Mouse (Mus musculus): ENCODE data around the gene Kcnh1. TPM values are rescaled to one million over a fixed set of nuclear protein-coding genes. Genes with fewer than 3 reads are reported as not detected.

The Kcnh1 gene
- polyA plus RNA-seq, 1 experiment from 2014 or later = not detected

GRCm38 (mm10) chr1:192447666-192448065 is 257.1 kb downstream of the Kcnh1 start:
- WGBS (ENCODE audit: insufficient replicate concordance) = 29% methylated on average over 2 of the region's 2 CpGs
- no peak for ATAC-seq (ENCODE audit: low read depth)

GRCm38 (mm10) chr1:192448512-192448911 is 257.9 kb downstream of the Kcnh1 start:
- H3K4me2 ChIP-seq (ENCODE audit: low read depth, low read length) = no peak overlapping the region
- no peaks in the 10 kb centered on the region for H3K4me1 ChIP-seq (ENCODE audit: control insufficient read depth, low read depth, low read length)
- H3K9ac ChIP-seq (ENCODE audit: low read depth, low read length) = no peak overlapping the region
- H3K9me3 ChIP-seq (replicated peaks; ENCODE audit: control insufficient read depth, low read length) = no peaks in the 10 kb centered on the region
- ATAC-seq (ENCODE audit: low read depth) = no peak
- no peaks in the 10 kb centered on the region for H3K27me3 ChIP-seq (ENCODE audit: control insufficient read depth, insufficient read depth, low read depth, low read length)
- no peak overlapping the region for H3K27ac ChIP-seq (ENCODE audit: low read length)
- WGBS (ENCODE audit: insufficient replicate concordance) = 51% methylated on average over 1 of the region's 1 CpGs
- H3K4me3 ChIP-seq (ENCODE audit: low read depth, low read length) = no peak overlapping the region
- no peaks in the 10 kb centered on the region for H3K36me3 ChIP-seq (ENCODE audit: control insufficient read depth, insufficient read depth)

More at GRCm38 (mm10) chr1:192447666-192448065, 257.1 kb downstream of the Kcnh1 start:
- H3K36me3 ChIP-seq (ENCODE audit: control insufficient read depth, insufficient read depth) = no peaks in the 10 kb centered on the region
- no peaks in the 10 kb centered on the region for H3K9me3 ChIP-seq (replicated peaks; ENCODE audit: control insufficient read depth, low read length)
- H3K4me3 ChIP-seq (ENCODE audit: low read depth, low read length) = no peak overlapping the region
- no peak overlapping the region for H3K27ac ChIP-seq (ENCODE audit: low read length)
- no peaks in the 10 kb centered on the region for H3K27me3 ChIP-seq (ENCODE audit: control insufficient read depth, insufficient read depth, low read depth, low read length)
- no peak overlapping the region for H3K9ac ChIP-seq (ENCODE audit: low read depth, low read length)
- H3K4me1 ChIP-seq (ENCODE audit: control insufficient read depth, low read depth, low read length) = no peaks in the 10 kb centered on the region
- H3K4me2 ChIP-seq (ENCODE audit: low read depth, low read length) = no peak overlapping the region

GRCm38 (mm10) chr1:192449572-192450351 is 259.2 kb downstream of the Kcnh1 start:
- Histone ChIP-seq H3K27me3 (ENCODE audit: control insufficient read depth, insufficient read depth, low read depth, low read length) (no peaks in the 10 kb centered on the region), H3K27ac (ENCODE audit: low read length) (no peak overlapping the region), H3K4me1 (ENCODE audit: control insufficient read depth, low read depth, low read length) (no peaks in the 10 kb centered on the region), H3K4me3 (ENCODE audit: low read depth, low read length) (no peak overlapping the region), H3K9ac (ENCODE audit: low read depth, low read length) (no peak overlapping the region), H3K9me3 (replicated peaks; ENCODE audit: control insufficient read depth, low read length) (no peaks in the 10 kb centered on the region), H3K36me3 (ENCODE audit: control insufficient read depth, insufficient read depth) (no peaks in the 10 kb centered on the region), H3K4me2 (ENCODE audit: low read depth, low read length) (no peak overlapping the region)
- 39% methylated on average over 4 of the region's 4 CpGs for WGBS (ENCODE audit: insufficient replicate concordance)
- ATAC-seq (ENCODE audit: low read depth) = no peak

DNA sequence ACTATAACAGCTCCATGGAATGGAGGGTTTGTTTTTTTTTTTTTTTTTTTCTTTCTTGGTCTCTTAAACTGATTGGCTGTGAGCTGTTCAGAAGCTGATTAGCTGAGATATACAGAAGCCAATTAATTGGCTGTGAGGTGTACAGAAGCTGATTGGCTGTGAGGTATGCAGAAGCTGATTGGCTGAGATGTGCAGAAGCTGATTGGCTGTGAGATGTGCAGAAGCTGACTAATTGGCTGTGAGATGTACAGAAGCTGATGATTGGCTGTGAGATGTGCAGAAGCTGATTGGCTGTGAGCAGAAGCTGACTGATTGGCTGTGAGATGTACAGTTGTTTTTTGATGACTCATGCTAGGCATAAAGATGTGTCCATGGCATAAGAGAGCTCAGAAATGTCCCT is 259.9 kb downstream of the Kcnh1 start:
- ATAC-seq (ENCODE audit: low read depth) = no peak
- H3K9ac ChIP-seq (ENCODE audit: low read depth, low read length) = no peak overlapping the region
- H3K9me3 ChIP-seq (replicated peaks; ENCODE audit: control insufficient read depth, low read length) = no peaks in the 10 kb centered on the region
- no peaks in the 10 kb centered on the region for H3K27me3 ChIP-seq (ENCODE audit: control insufficient read depth, insufficient read depth, low read depth, low read length)
- H3K4me1 ChIP-seq (ENCODE audit: control insufficient read depth, low read depth, low read length) = no peaks in the 10 kb centered on the region
- no peaks in the 10 kb centered on the region for H3K36me3 ChIP-seq (ENCODE audit: control insufficient read depth, insufficient read depth)
- H3K4me2 ChIP-seq (ENCODE audit: low read depth, low read length) = no peak overlapping the region
- H3K4me3 ChIP-seq (ENCODE audit: low read depth, low read length) = no peak overlapping the region
- H3K27ac ChIP-seq (ENCODE audit: low read length) = no peak overlapping the region

GRCm38 (mm10) chr1:192451722-192452121 is 261.1 kb downstream of the Kcnh1 start:
- Histone ChIP-seq H3K27ac (ENCODE audit: low read length) (no peak overlapping the region), H3K4me1 (ENCODE audit: control insufficient read depth, low read depth, low read length) (no peaks in the 10 kb centered on the region), H3K36me3 (ENCODE audit: control insufficient read depth, insufficient read depth) (no peaks in the 10 kb centered on the region), H3K9me3 (replicated peaks; ENCODE audit: control insufficient read depth, low read length) (no peaks in the 10 kb centered on the region), H3K4me2 (ENCODE audit: low read depth, low read length) (no peak overlapping the region), H3K27me3 (ENCODE audit: control insufficient read depth, insufficient read depth, low read depth, low read length) (no peaks in the 10 kb centered on the region), H3K9ac (ENCODE audit: low read depth, low read length) (no peak overlapping the region), H3K4me3 (ENCODE audit: low read depth, low read length) (no peak overlapping the region)
- ATAC-seq (ENCODE audit: low read depth) = no peak
- 42% methylated on average over 4 of the region's 4 CpGs for WGBS (ENCODE audit: insufficient replicate concordance)

GRCm38 (mm10) chr1:192454501-192454900 is 263.9 kb downstream of the Kcnh1 start:
- Histone ChIP-seq H3K36me3 (ENCODE audit: control insufficient read depth, insufficient read depth) (no peaks in the 10 kb centered on the region), H3K27me3 (ENCODE audit: control insufficient read depth, insufficient read depth, low read depth, low read length) (no peaks in the 10 kb centered on the region), H3K9ac (ENCODE audit: low read depth, low read length) (no peak overlapping the region), H3K27ac (ENCODE audit: low read length) (no peak overlapping the region), H3K4me2 (ENCODE audit: low read depth, low read length) (no peak overlapping the region), H3K9me3 (replicated peaks; ENCODE audit: control insufficient read depth, low read length) (no peaks in the 10 kb centered on the region), H3K4me3 (ENCODE audit: low read depth, low read length) (no peak overlapping the region), H3K4me1 (ENCODE audit: control insufficient read depth, low read depth, low read length) (no peaks in the 10 kb centered on the region)
- WGBS (ENCODE audit: insufficient replicate concordance) = 36% methylated on average over 1 of the region's 1 CpGs
- no peak for ATAC-seq (ENCODE audit: low read depth)

GRCm38 (mm10) chr1:192454981-192455380 is 264.4 kb downstream of the Kcnh1 start:
- H3K4me2 ChIP-seq (ENCODE audit: low read depth, low read length) = no peak overlapping the region
- H3K4me1 ChIP-seq (ENCODE audit: control insufficient read depth, low read depth, low read length) = no peaks in the 10 kb centered on the region
- H3K36me3 ChIP-seq (ENCODE audit: control insufficient read depth, insufficient read depth) = no peaks in the 10 kb centered on the region
- no peak overlapping the region for H3K9ac ChIP-seq (ENCODE audit: low read depth, low read length)
- H3K9me3 ChIP-seq (replicated peaks; ENCODE audit: control insufficient read depth, low read length) = no peaks in the 10 kb centered on the region
- H3K4me3 ChIP-seq (ENCODE audit: low read depth, low read length) = no peak overlapping the region
- H3K27ac ChIP-seq (ENCODE audit: low read length) = no peak overlapping the region
- ATAC-seq (ENCODE audit: low read depth) = no peak
- WGBS (ENCODE audit: insufficient replicate concordance) = 47% methylated on average over 4 of the region's 4 CpGs
- H3K27me3 ChIP-seq (ENCODE audit: control insufficient read depth, insufficient read depth, low read depth, low read length) = no peaks in the 10 kb centered on the region

GRCm38 (mm10) chr1:192457037-192457436 is 266.5 kb downstream of the Kcnh1 start:
- Histone ChIP-seq H3K9me3 (replicated peaks; ENCODE audit: control insufficient read depth, low read length) (no peaks in the 10 kb centered on the region), H3K9ac (ENCODE audit: low read depth, low read length) (no peak overlapping the region), H3K36me3 (ENCODE audit: control insufficient read depth, insufficient read depth) (no peaks in the 10 kb centered on the region), H3K4me2 (ENCODE audit: low read depth, low read length) (no peak overlapping the region), H3K4me1 (ENCODE audit: control insufficient read depth, low read depth, low read length) (no peaks in the 10 kb centered on the region), H3K27ac (ENCODE audit: low read length) (no peak overlapping the region), H3K4me3 (ENCODE audit: low read depth, low read length) (no peak overlapping the region), H3K27me3 (ENCODE audit: control insufficient read depth, insufficient read depth, low read depth, low read length) (no peaks in the 10 kb centered on the region)
- no peak for ATAC-seq (ENCODE audit: low read depth)
- WGBS (ENCODE audit: insufficient replicate concordance) = 32% methylated on average over 3 of the region's 3 CpGs

DNA sequence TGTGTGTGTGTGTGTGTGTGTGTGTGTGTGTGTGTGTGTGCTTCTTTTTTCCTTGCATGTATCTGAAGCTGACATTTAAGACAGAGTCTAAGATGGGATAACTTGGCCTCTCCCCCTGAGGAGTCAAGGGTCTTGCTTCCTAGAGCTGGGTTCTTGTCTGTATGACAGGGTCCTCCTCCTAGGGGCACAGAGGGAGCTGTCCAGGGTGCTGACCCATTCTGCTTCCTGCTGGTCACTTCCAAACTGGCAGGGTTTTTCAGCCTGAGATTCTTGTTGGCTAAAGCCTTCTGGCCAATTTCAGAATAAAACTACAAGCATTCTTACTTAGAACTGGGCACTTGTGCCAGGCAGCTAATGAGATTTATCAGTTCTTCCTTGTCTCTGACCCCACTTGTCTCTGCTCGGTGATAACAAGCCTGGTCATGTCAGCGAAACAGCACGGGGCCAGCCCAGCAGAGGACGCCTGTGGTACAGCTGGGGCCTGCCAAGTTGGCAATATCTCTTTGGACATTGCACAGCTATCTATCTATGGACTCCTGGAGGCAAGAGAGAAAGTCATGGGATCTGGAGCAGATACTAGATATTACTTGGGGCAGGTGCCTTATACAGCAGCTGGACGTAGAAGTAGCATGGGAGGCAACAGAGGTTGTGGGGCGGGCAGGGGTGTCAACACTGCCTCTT is 267.1 kb downstream of the Kcnh1 start:
- Histone ChIP-seq H3K4me2 (ENCODE audit: low read depth, low read length) (no peak overlapping the region), H3K9me3 (replicated peaks; ENCODE audit: control insufficient read depth, low read length) (no peaks in the 10 kb centered on the region), H3K27me3 (ENCODE audit: control insufficient read depth, insufficient read depth, low read depth, low read length) (no peaks in the 10 kb centered on the region), H3K36me3 (ENCODE audit: control insufficient read depth, insufficient read depth) (no peaks in the 10 kb centered on the region), H3K9ac (ENCODE audit: low read depth, low read length) (no peak overlapping the region), H3K27ac (ENCODE audit: low read length) (no peak overlapping the region), H3K4me1 (ENCODE audit: control insufficient read depth, low read depth, low read length) (no peaks in the 10 kb centered on the region), H3K4me3 (ENCODE audit: low read depth, low read length) (no peak overlapping the region)
- WGBS (ENCODE audit: insufficient replicate concordance) = 66% methylated on average over 6 of the region's 6 CpGs
- no peak for ATAC-seq (ENCODE audit: low read depth)
